Mouse (Mus musculus) heart, embryonic 16.5 days (tissue): ENCODE measurements around the gene Gm4846. TPM values are rescaled to one million over a fixed set of nuclear protein-coding genes. Genes with fewer than 3 reads are reported as not detected.
"Not testable (repeated sequence)": the region's sequence is repeated elsewhere in the genome, so short reads cannot be mapped to it uniquely, and the experiment has no call there.

Experiments
- ATAC-seq: fragments of 200-750 bp; cut with Nextera tagmentation; replicated peaks from 2 replicates; pipeline ENCODE4 v1.8.0; 2017; ENCODE audit warnings: moderate number of reproducible peaks; ENCODE audit not compliant: insufficient read depth, low FRiP score; ENCODE audit errors: extremely low read depth
- H3K27ac ChIP-seq: fragments of 300-500 bp; sonication (generic); 2 replicates; pipeline ENCODE4 v1.5.1; 2014; ENCODE audit warnings: mild to moderate bottlenecking, low read length, control low read depth, moderate library complexity
- H3K27me3 ChIP-seq: fragments of 300-500 bp; sonication (generic); 2 replicates; pipeline ENCODE4 v1.6.1; 2014; ENCODE audit warnings: low read length, mixed read lengths; ENCODE audit not compliant: control insufficient read depth, insufficient read depth
- H3K36me3 ChIP-seq: fragments of 300-500 bp; sonication (generic); 2 replicates; pipeline ENCODE4 v1.6.1; 2014; ENCODE audit not compliant: control insufficient read depth, insufficient read depth
- H3K4me1 ChIP-seq: fragments of 300-500 bp; sonication (generic); 2 replicates; pipeline ENCODE4 v1.6.1; 2014; ENCODE audit warnings: low read length, mixed read lengths; ENCODE audit not compliant: control insufficient read depth, insufficient read depth
- H3K4me2 ChIP-seq: fragments of 300-500 bp; sonication (generic); 2 replicates; pipeline ENCODE4 v1.6.1; 2014; ENCODE audit warnings: low read depth, mild to moderate bottlenecking, control low read depth, low read length
- H3K4me3 ChIP-seq: fragments of 300-500 bp; sonication (generic); 2 replicates; pipeline ENCODE4 v1.5.1; 2014; ENCODE audit warnings: mild to moderate bottlenecking, control low read depth, low read length
- H3K9ac ChIP-seq: fragments of 300-500 bp; sonication (generic); 2 replicates; pipeline ENCODE4 v1.6.1; 2014; ENCODE audit warnings: low read length, control low read depth
- H3K9me3 ChIP-seq: fragments of 300-500 bp; sonication (generic); replicated peaks from 2 replicates; pipeline ENCODE4 v1.6.1; 2016; ENCODE audit warnings: low read length; ENCODE audit not compliant: control insufficient read depth
- WGBS: fragments of 180-500 bp; shearing (Covaris S2); extraction: QIAGEN DNeasy Blood & Tissue Kit; methylation state at CpG from one replicate; pipeline ENCODE4 v1.1.7; 2014; 5-methylcytosine and 5-hydroxymethylcytosine counted together
- polyA plus RNA-seq: library from polyadenylated mRNA; unstranded; fragments of >200 nt; fragmentation: Nextera tagmentation; extraction: Ambion mirVana; gene quantifications from 2 replicates; pipeline ENCODE4 v1.2.1, GENCODE M21; 2015

The Gm4846 gene
- polyA plus RNA-seq, result not detected in 2 replicates

GRCm38 (mm10) chr1:166497488-166497887, at the start of gene Gm4846:
TSS of gene Gm4846 (minus strand) at chr1:166497588.
- not testable (repeated sequence) for H3K4me2 ChIP-seq, H3K27me3 ChIP-seq, H3K4me3 ChIP-seq, H3K27ac ChIP-seq, H3K4me1 ChIP-seq, H3K9ac ChIP-seq, H3K36me3 ChIP-seq, ATAC-seq, H3K9me3 ChIP-seq
- WGBS, result 29% methylated on average over 1 of the region's 1 CpGs

- 79% methylated on average over 2 of the region's 2 CpGs for WGBS
- H3K27ac ChIP-seq, H3K27me3 ChIP-seq, H3K4me2 ChIP-seq, H3K4me3 ChIP-seq, H3K9ac ChIP-seq, ATAC-seq, H3K36me3 ChIP-seq, H3K9me3 ChIP-seq, H3K4me1 ChIP-seq: not testable (repeated sequence)
Measured at GRCm38 (mm10) chr1:166531521-166531920, 34.1 kb upstream of the Gm4846 start.

GRCm38 (mm10) chr1:166524709-166525108, 27.3 kb upstream of the Gm4846 start:
- not testable (repeated sequence) for ATAC-seq

DNA sequence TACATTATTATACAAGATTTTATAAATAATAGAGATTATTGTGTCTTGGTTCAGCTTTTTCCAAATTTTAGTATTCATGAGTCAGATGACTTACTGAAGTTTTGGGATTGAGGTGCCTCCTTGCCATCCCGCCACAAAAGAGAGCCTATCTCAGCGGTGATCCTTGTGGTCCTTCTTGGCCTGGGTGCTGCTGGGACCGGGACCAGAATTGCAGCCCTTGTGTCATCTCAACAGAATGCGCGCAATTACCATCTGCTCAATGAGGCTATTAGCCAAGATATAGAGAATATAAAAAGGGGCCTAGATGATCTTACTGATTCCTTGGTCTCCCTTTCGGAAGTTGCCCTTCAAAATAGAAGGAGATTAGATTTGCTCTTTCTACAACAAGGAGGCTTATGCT, 22.2 kb upstream of the Gm4846 start:
- not testable (repeated sequence) for ATAC-seq, H3K9me3 ChIP-seq, H3K27ac ChIP-seq, H3K4me1 ChIP-seq, H3K27me3 ChIP-seq, H3K4me3 ChIP-seq, H3K9ac ChIP-seq, H3K36me3 ChIP-seq, H3K4me2 ChIP-seq
- WGBS, result 91% methylated on average over 5 of the region's 6 CpGs

More at GRCm38 (mm10) chr1:166524709-166525108, 27.3 kb upstream of the Gm4846 start:
- H3K27me3 ChIP-seq, H3K4me1 ChIP-seq, H3K36me3 ChIP-seq, H3K27ac ChIP-seq, H3K4me3 ChIP-seq, H3K9ac ChIP-seq, H3K4me2 ChIP-seq, H3K9me3 ChIP-seq: not testable (repeated sequence)
- WGBS, result 75% methylated on average over 2 of the region's 2 CpGs

- no peak for ATAC-seq
- WGBS, result 69% methylated on average over 1 of the region's 1 CpGs
Measured at GRCm38 (mm10) chr1:166516556-166516955, 19.2 kb upstream of the Gm4846 start.

GRCm38 (mm10) chr1:166504206-166504605, 6.8 kb upstream of the Gm4846 start:
- H3K27me3 ChIP-seq, H3K27ac ChIP-seq, H3K4me2 ChIP-seq, H3K9me3 ChIP-seq, H3K36me3 ChIP-seq, H3K9ac ChIP-seq, H3K4me3 ChIP-seq, ATAC-seq, H3K4me1 ChIP-seq: not testable (repeated sequence)
- WGBS, result 89% methylated on average over 2 of the region's 2 CpGs

More at GRCm38 (mm10) chr1:166516556-166516955, 19.2 kb upstream of the Gm4846 start:
- Histone ChIP-seq H3K9me3 (no peaks in the 10 kb centered on the region), H3K9ac (no peak overlapping the region), H3K36me3 (no peaks in the 10 kb centered on the region), H3K4me2 (no peak overlapping the region), H3K27ac (no peak overlapping the region), H3K27me3 (no peaks in the 10 kb centered on the region), H3K4me1 (no peaks in the 10 kb centered on the region), H3K4me3 (no peak overlapping the region)

- WGBS, result 67% methylated on average over 2 of the region's 2 CpGs
- Histone ChIP-seq H3K9me3 (no peaks in the 10 kb centered on the region), H3K9ac (no peak overlapping the region), H3K27ac (no peak overlapping the region), H3K4me2 (no peak overlapping the region), H3K4me1 (no peaks in the 10 kb centered on the region), H3K4me3 (no peak overlapping the region), H3K36me3 (no peaks in the 10 kb centered on the region), H3K27me3 (no peaks in the 10 kb centered on the region)
- ATAC-seq, result no peak
Measured at GRCm38 (mm10) chr1:166479503-166479902, 17.9 kb downstream of the Gm4846 start.

- no peak for ATAC-seq
- WGBS, result 77% methylated on average over 3 of the region's 3 CpGs
- Histone ChIP-seq H3K4me3 (no peak overlapping the region), H3K4me1 (no peaks in the 10 kb centered on the region), H3K36me3 (no peaks in the 10 kb centered on the region), H3K4me2 (no peak overlapping the region), H3K27me3 (no peaks in the 10 kb centered on the region), H3K27ac (no peak overlapping the region), H3K9ac (no peak overlapping the region), H3K9me3 (no peaks in the 10 kb centered on the region)
Measured at GRCm38 (mm10) chr1:166467172-166467571, 30.2 kb downstream of the Gm4846 start.

DNA sequence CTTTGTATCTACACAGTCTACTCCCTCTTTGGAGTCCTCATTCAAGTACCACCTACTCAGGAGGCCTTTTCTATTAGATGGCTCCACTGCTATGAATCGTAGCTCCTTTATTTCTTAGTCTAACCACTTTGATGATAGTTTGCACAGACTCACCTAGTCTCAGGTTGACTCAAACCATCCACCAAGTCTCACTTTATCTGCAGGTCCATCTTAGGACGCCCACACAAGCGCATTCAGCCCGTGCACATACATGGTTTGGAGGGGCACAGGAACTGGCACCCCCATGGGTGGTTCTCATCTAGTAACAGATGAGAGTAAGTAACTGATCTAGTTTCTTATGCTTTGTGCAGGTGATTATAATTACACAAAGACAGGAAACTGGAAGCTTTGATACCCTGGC, 34.8 kb downstream of the Gm4846 start:
- Histone ChIP-seq H3K4me1 (no peaks in the 10 kb centered on the region), H3K4me2 (no peak overlapping the region), H3K4me3 (no peak overlapping the region), H3K27me3 (no peaks in the 10 kb centered on the region), H3K36me3 (no peaks in the 10 kb centered on the region), H3K27ac (no peak overlapping the region), H3K9ac (no peak overlapping the region), H3K9me3 (no peaks in the 10 kb centered on the region)
- no peak for ATAC-seq
- 77% methylated on average over 4 of the region's 4 CpGs for WGBS

DNA sequence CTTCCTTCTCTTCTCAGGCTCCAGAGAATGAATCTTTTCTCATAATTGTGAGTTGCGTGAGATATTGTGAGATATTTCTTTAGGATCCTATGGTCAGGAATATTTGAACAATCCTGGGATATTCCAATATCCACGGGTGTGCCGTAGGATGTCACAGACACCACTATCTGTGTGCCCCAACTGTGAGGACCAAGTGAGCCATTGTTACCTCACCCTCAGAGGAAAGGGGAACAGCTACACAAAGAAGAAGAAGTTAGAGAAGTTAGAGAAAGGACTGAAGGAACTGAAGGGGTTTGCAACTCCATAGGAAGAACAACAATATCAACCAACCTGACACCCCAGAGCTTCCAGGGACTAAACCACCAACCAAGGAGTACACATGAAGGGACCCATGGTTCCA, 55.4 kb downstream of the Gm4846 start:
- H3K27me3 ChIP-seq, result no peaks in the 10 kb centered on the region
- no peaks in the 10 kb centered on the region for H3K9me3 ChIP-seq
- ATAC-seq, result no peak
- H3K4me2 ChIP-seq, result no peak overlapping the region
- H3K9ac ChIP-seq, result no peak overlapping the region
- no peak overlapping the region for H3K4me3 ChIP-seq
- WGBS, result 81% methylated on average over 3 of the region's 3 CpGs
- no peak overlapping the region for H3K27ac ChIP-seq
- H3K4me1 ChIP-seq, result no peaks in the 10 kb centered on the region
- no peaks in the 10 kb centered on the region for H3K36me3 ChIP-seq
